Mouse (Mus musculus) kidney, embryonic 15.5 days (tissue): ENCODE data around the gene Dars. TPM values are rescaled to one million over a fixed set of nuclear protein-coding genes. Genes with fewer than 3 reads are reported as not detected.
A peak's percentile ranks its signal among the peaks of the same experiment; 100 is the strongest.

ENCODE experiments used
- ATAC-seq: fragments of 200-750 bp; cut with Nextera tagmentation; replicated peaks from 2 replicates; pipeline ENCODE4 v1.8.0; 2017; ENCODE audit warnings: moderate TSS enrichment; ENCODE audit not compliant: low FRiP score
- H3K27ac ChIP-seq: fragments of 300-500 bp; sonication (generic); 2 replicates; pipeline ENCODE4 v1.5.1; 2015; ENCODE audit warnings: mild to moderate bottlenecking, inconsistent platforms
- H3K27me3 ChIP-seq: fragments of 300-500 bp; sonication (generic); 2 replicates; pipeline ENCODE4 v1.6.1; 2015; ENCODE audit warnings: inconsistent platforms
- H3K36me3 ChIP-seq: fragments of 300-500 bp; sonication (generic); 2 replicates; pipeline ENCODE4 v1.6.1; 2015; ENCODE audit warnings: inconsistent platforms
- H3K4me1 ChIP-seq: fragments of 300-500 bp; sonication (generic); 2 replicates; pipeline ENCODE4 v1.6.1; 2015; ENCODE audit warnings: inconsistent platforms
- H3K4me2 ChIP-seq: fragments of 300-500 bp; sonication (generic); 2 replicates; pipeline ENCODE4 v1.6.1; 2015; ENCODE audit warnings: moderate library complexity, mild to moderate bottlenecking, inconsistent platforms
- H3K4me3 ChIP-seq: fragments of 300-500 bp; sonication (generic); replicated peaks from 2 replicates; pipeline ENCODE4 v1.5.1; 2015; ENCODE audit warnings: mild to moderate bottlenecking, inconsistent platforms
- H3K9ac ChIP-seq: fragments of 300-500 bp; sonication (generic); 2 replicates; pipeline ENCODE4 v1.6.1; 2015; ENCODE audit warnings: mild to moderate bottlenecking, inconsistent platforms
- H3K9me3 ChIP-seq: fragments of 300-500 bp; sonication (generic); replicated peaks from 2 replicates; pipeline ENCODE4 v1.6.1; 2016; ENCODE audit warnings: inconsistent platforms
- WGBS: fragments of 180-500 bp; shearing (Covaris S2); methylation state at CpG from one replicate; pipeline ENCODE4 v1.1.7; 2015; ENCODE audit warnings: mixed read lengths; 5-methylcytosine and 5-hydroxymethylcytosine counted together
- polyA plus RNA-seq: library from polyadenylated mRNA; unstranded; fragments of >200 nt; fragmentation: Nextera tagmentation; extraction: Ambion mirVana; gene quantifications from 2 replicates; pipeline ENCODE4 v1.2.1, GENCODE M21; 2015

Dars gene
- polyA plus RNA-seq, 1 experiment from 2014 or later, result 169 TPM

DNA sequence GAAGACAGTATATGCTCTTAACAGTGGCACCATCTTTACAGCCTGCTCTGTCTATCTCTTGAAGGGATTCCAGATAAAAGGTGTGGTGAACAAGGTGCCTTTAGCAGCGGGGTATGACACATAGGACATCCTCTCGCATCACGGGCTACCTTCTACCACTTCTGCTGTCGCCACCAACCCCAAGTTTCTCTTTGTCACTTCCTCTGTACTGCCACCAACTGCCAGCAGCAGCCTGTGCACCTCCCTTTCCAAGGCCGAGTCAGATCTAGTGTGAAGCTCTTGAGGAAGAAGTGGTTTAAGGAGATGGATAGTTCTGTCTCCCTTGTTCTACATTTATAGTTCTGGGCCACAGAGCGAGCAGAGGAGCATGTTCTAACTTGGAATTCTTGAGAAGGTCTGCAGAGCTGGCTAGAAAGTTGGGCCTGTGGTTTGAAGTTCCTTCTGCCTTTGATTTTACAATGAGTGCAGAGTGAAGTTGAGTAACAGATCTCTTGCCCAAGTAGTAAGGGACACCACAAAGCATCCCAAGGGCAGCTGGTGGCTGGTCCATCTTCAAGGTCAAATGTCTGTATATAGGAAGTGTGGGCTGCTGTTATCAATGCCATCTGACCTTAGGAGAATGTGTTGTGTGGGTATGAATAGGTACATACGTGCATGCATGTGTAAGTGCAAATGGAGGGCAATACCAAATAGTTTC is 30.2 kb upstream of the Dars start:
- WGBS, result 86% methylated on average over 7 of the region's 7 CpGs
- no peaks in the 10 kb centered on the region for H3K9me3 ChIP-seq
- H3K27me3 ChIP-seq, result no peaks in the 10 kb centered on the region
- H3K4me2 ChIP-seq, result no peak overlapping the region
- no peaks in the 10 kb centered on the region for H3K36me3 ChIP-seq
- no peak overlapping the region for H3K4me3 ChIP-seq
- no peak overlapping the region for H3K27ac ChIP-seq
- no peak for ATAC-seq
- no peaks in the 10 kb centered on the region for H3K4me1 ChIP-seq
- no peak overlapping the region for H3K9ac ChIP-seq

- Histone ChIP-seq H3K27me3 (no peaks in the 10 kb centered on the region), H3K4me2 (no peak overlapping the region), H3K9me3 (no peaks in the 10 kb centered on the region), H3K9ac (no peak overlapping the region), H3K4me3 (no peak overlapping the region), H3K4me1 (peaks cover 10% of the 10 kb centered on the region; the same call in 1 of the 2 replicates), H3K36me3 (no peaks in the 10 kb centered on the region), H3K27ac (no peak overlapping the region)
- peak; percentile 83 for ATAC-seq
- WGBS, result 53% methylated on average over 9 of the region's 9 CpGs
Observed at GRCm38 (mm10) chr1:128443890-128444839, 27.0 kb upstream of the Dars start.

GRCm38 (mm10) chr1:128441129-128441473 is 23.9 kb upstream of the Dars start:
- 39% methylated on average over 5 of the region's 5 CpGs for WGBS
- no peak overlapping the region for H3K9ac ChIP-seq
- H3K4me1 ChIP-seq, result peaks cover 10% of the 10 kb centered on the region; the same call in 1 of the 2 replicates
- no peaks in the 10 kb centered on the region for H3K27me3 ChIP-seq
- no peak overlapping the region for H3K4me2 ChIP-seq
- ATAC-seq, result no peak; the same call in 1 of the 2 replicates
- H3K9me3 ChIP-seq, result no peaks in the 10 kb centered on the region
- no peaks in the 10 kb centered on the region for H3K36me3 ChIP-seq
- no peak overlapping the region for H3K4me3 ChIP-seq
- H3K27ac ChIP-seq, result no peak overlapping the region

GRCm38 (mm10) chr1:128440386-128441128 is 23.4 kb upstream of the Dars start:
- Histone ChIP-seq H3K4me3 (no peak overlapping the region), H3K4me1 (peaks cover 10% of the 10 kb centered on the region; the same call in 1 of the 2 replicates), H3K36me3 (no peaks in the 10 kb centered on the region), H3K9me3 (no peaks in the 10 kb centered on the region), H3K9ac (no peak overlapping the region), H3K27ac (no peak overlapping the region), H3K4me2 (no peak overlapping the region), H3K27me3 (no peaks in the 10 kb centered on the region)
- ATAC-seq, result no peak; the same call in 1 of the 2 replicates
- 51% methylated on average over 16 of the region's 16 CpGs for WGBS

GRCm38 (mm10) chr1:128439618-128440017 is 22.4 kb upstream of the Dars start:
- H3K9ac ChIP-seq, result no peak overlapping the region
- H3K36me3 ChIP-seq, result no peaks in the 10 kb centered on the region
- no peak overlapping the region for H3K4me3 ChIP-seq
- no peaks in the 10 kb centered on the region for H3K27me3 ChIP-seq
- no peak for ATAC-seq
- no peak overlapping the region for H3K4me2 ChIP-seq
- H3K27ac ChIP-seq, result no peak overlapping the region
- no peaks in the 10 kb centered on the region for H3K9me3 ChIP-seq
- WGBS, result 93% methylated on average over 4 of the region's 4 CpGs
- H3K4me1 ChIP-seq, result peaks cover 10% of the 10 kb centered on the region; the same call in 1 of the 2 replicates

- Histone ChIP-seq H3K9ac (no peak overlapping the region), H3K4me2 (no peak overlapping the region), H3K4me1 (peaks cover 10% of the 10 kb centered on the region; the same call in 1 of the 2 replicates), H3K27ac (no peak overlapping the region), H3K36me3 (no peaks in the 10 kb centered on the region), H3K27me3 (no peaks in the 10 kb centered on the region), H3K4me3 (no peak overlapping the region), H3K9me3 (no peaks in the 10 kb centered on the region)
- no peak for ATAC-seq
- WGBS, result 83% methylated on average over 5 of the region's 5 CpGs
Observed at GRCm38 (mm10) chr1:128438526-128438925, 21.4 kb upstream of the Dars start.

DNA sequence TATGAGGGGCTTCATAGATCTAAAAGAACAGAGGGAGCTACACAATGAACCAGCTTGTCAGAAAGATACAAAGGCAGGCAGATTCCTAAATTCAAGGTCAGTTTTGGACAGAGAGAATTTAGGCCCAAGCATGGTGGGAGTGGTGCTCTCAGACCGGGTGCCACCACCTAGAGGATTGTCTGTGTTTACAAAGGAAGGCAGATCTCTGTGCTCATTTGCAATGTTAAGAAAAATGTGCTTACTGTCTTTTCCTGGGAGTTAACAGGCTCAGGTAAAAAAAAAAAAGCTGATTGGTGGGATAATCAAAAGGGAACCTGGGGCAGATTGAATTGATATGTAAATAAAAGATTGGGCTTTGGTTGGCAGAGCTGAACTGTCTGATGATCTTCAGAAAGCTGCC is 20.1 kb upstream of the Dars start:
- no peaks in the 10 kb centered on the region for H3K36me3 ChIP-seq
- H3K9ac ChIP-seq, result no peak overlapping the region
- ATAC-seq, result no peak
- peaks cover 10% of the 10 kb centered on the region; the same call in 1 of the 2 replicates for H3K4me1 ChIP-seq
- no peak overlapping the region for H3K27ac ChIP-seq
- no peak overlapping the region for H3K4me2 ChIP-seq
- no peaks in the 10 kb centered on the region for H3K27me3 ChIP-seq
- no peak overlapping the region for H3K4me3 ChIP-seq
- 52% methylated on average over 1 of the region's 1 CpGs for WGBS
- H3K9me3 ChIP-seq, result no peaks in the 10 kb centered on the region

DNA sequence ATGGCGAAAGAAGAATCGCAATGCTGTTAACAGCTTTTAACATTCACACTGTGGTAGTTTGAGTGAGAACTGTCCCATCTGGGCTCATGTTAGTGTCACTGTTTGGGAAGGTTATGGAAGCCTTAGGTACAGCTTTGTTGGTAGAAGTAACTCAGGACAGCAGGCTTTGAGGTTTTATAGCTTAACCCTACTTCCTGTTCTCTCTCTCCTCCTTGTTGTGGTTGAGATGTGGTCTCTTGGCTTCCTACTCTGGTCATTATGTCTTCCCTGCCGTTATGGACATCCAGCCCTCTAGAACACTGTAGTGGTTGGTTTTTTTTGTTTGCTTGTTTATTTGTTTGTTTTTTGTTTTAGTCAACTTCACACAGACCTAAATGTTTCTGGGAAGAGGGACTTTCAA is 18.8 kb upstream of the Dars start:
- H3K27me3 ChIP-seq, result no peaks in the 10 kb centered on the region
- no peaks in the 10 kb centered on the region for H3K36me3 ChIP-seq
- no peak overlapping the region for H3K27ac ChIP-seq
- no peaks in the 10 kb centered on the region for H3K9me3 ChIP-seq
- WGBS, result 66% methylated on average over 3 of the region's 3 CpGs
- no peak overlapping the region for H3K4me2 ChIP-seq
- H3K4me1 ChIP-seq, result peaks cover 7% of the 10 kb centered on the region; the same call in 1 of the 2 replicates
- no peak for ATAC-seq
- H3K4me3 ChIP-seq, result no peak overlapping the region
- H3K9ac ChIP-seq, result no peak overlapping the region

GRCm38 (mm10) chr1:128435551-128435950 is 18.4 kb upstream of the Dars start:
- no peaks in the 10 kb centered on the region for H3K9me3 ChIP-seq
- no peak overlapping the region for H3K9ac ChIP-seq
- H3K4me2 ChIP-seq, result no peak overlapping the region
- no peak overlapping the region for H3K27ac ChIP-seq
- H3K36me3 ChIP-seq, result no peaks in the 10 kb centered on the region
- H3K4me3 ChIP-seq, result no peak overlapping the region
- 43% methylated on average over 4 of the region's 4 CpGs for WGBS
- no peak for ATAC-seq
- peaks cover 3% of the 10 kb centered on the region; the same call in 1 of the 2 replicates for H3K4me1 ChIP-seq
- no peaks in the 10 kb centered on the region for H3K27me3 ChIP-seq

- H3K36me3 ChIP-seq, result no peaks in the 10 kb centered on the region
- no peak overlapping the region for H3K9ac ChIP-seq
- no peak overlapping the region for H3K4me2 ChIP-seq
- H3K27me3 ChIP-seq, result no peaks in the 10 kb centered on the region
- WGBS, result 81% methylated on average over 3 of the region's 3 CpGs
- no peak overlapping the region for H3K4me3 ChIP-seq
- ATAC-seq, result no peak
- no peak overlapping the region for H3K27ac ChIP-seq
- no peaks in the 10 kb centered on the region for H3K9me3 ChIP-seq
- no peaks in the 10 kb centered on the region for H3K4me1 ChIP-seq
Observed at GRCm38 (mm10) chr1:128424928-128425327, 7.8 kb upstream of the Dars start.

DNA sequence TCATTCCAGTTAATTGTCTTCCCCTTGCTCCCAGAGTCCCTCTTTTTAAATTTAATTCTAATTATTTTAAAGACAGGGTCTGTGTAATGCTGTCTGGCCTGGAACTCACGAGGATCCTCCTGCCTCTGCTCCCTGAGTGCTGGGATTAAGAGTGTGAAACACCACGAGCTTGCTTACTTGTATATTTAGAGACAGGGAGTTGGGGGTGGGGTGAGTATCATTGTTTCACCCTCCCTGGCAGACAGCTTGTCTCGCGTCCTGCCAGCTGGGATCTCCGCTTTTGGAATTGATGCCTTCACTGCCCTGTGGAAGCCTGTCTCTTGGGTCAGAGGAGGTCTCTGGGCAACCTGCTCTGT is 343 bp upstream of the Dars start:
- Histone ChIP-seq H3K27me3 (no peaks in the 10 kb centered on the region), H3K9ac (no peak overlapping the region), H3K4me2 (peak overlapping the region; percentile 70), H3K4me3 (peak overlapping the region; percentile 92), H3K36me3 (peaks cover 16% of the 10 kb centered on the region; the same call in 1 of the 2 replicates), H3K9me3 (no peaks in the 10 kb centered on the region), H3K27ac (peak overlapping the region; percentile 96), H3K4me1 (peaks cover 7% of the 10 kb centered on the region; the same call in 1 of the 2 replicates)
- WGBS, result 46% methylated on average over 5 of the region's 5 CpGs
- ATAC-seq, result no peak
